Mouse (Mus musculus): ENCODE data around the gene Smr2. TPM values are rescaled to one million over a fixed set of nuclear protein-coding genes. Genes with fewer than 3 reads are reported as not detected.

Smr2 gene
- polyA plus RNA-seq (2012; rRNA removed) = not detected in 2 replicates

DNA sequence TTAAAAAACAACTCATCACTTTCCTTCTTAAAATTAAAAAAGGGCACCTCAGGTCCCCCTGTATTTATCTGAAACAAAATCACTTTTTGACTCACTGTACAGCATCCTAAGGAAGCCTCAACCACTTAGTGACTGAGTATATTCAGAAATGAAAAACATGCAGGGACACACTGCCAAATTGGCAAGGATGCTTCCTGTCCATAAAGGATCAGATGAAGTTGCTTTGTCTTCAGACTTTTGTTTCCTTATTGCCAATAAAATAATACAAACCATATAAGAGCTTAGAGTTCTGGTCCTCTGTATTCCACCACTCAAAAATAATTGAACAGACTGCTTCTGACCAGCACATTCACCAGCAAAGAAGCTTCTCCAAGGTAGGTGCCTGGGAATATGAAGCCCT is at the start of gene Smr2:
Gene Smr2, plus strand, starts transcription at position 301 of the 400 bp plus-strand sequence.

DNA sequence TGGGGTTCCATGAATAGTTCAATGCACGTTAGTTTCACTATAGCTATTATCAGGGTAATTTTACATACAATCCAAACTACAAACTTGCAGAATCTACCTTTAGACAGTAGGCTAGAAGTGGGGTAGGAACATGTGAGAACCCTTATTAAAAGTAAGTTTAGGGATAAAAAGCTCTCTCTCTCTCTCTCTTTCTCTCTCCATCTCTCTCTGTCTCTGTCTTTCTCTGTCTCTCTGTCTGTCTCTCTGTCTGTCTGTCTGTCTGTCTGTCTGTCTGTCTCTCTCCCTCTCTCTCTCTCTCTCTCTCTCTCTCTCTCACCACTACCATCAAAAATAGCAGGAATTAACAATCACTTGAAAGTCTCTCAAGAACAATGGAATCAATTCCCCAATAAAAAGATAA is 25.1 kb downstream of the Smr2 start, which contains the start of gene Gm11116:
Gene Gm11116, minus strand, starts transcription at position 101 of the 400 bp plus-strand sequence.

DNA sequence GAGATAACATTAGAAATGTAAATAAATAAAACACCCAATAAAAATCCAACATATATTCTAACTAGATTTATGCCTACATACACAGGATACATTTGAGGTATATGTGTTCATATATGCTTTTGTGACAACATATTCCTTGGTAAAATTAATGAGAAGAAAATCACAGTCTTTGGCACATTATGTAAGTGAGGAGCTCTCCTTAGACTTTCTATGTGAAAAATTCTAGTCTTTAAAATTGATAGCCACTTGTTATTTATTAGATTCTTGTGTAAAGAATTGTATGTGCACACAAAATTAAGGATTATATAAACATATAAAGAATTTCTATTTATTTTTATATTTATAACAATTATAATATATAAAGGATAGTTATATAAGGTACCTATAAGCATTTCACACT is 67.6 kb downstream of the Smr2 start, which contains the start of gene Gm11115:
Gene Gm11115, minus strand, starts transcription at position 101 of the 400 bp plus-strand sequence.

Other genes with a start within 250 kb of the Smr2 start
- not detected in 2 replicates for gene Odam, start 201.5 kb upstream of the Smr2 start, polyA plus RNA-seq (2012; rRNA removed)
- gene Csn3, start 161.0 kb upstream of the Smr2 start, polyA plus RNA-seq (2012; rRNA removed) = not detected in 2 replicates
- gene 2310003L06Rik, start 117.1 kb upstream of the Smr2 start, polyA plus RNA-seq (2012; rRNA removed) = not detected in 2 replicates
- not detected in 2 replicates for gene Gm28434, start 117.0 kb upstream of the Smr2 start, polyA plus RNA-seq (2012; rRNA removed)
- not detected in 2 replicates for gene Cabs1, start 107.1 kb upstream of the Smr2 start, polyA plus RNA-seq (2012; rRNA removed)
- gene Smr3a, start 84.0 kb upstream of the Smr2 start, polyA plus RNA-seq (2012; rRNA removed) = not detected in 2 replicates
- gene Gm11116, start 25.0 kb downstream of the Smr2 start, polyA plus RNA-seq (2012; rRNA removed) = not detected in 2 replicates
- gene Gm11115, start 67.5 kb downstream of the Smr2 start, polyA plus RNA-seq (2012; rRNA removed) = not detected in 2 replicates
- not detected in 2 replicates for gene Gm7714, start 182.4 kb downstream of the Smr2 start, polyA plus RNA-seq (2012; rRNA removed)
- not detected in 2 replicates for gene Prol1, start 230.8 kb downstream of the Smr2 start, polyA plus RNA-seq (2012; rRNA removed)